Mouse (Mus musculus): Measurements from ENCODE around the gene Adgrl4. TPM values are rescaled to one million over a fixed set of nuclear protein-coding genes. Genes with fewer than 3 reads are reported as not detected.

Gene Adgrl4
- polyA plus RNA-seq, 2 experiments: 5.0 to 6.4 TPM

GRCm38 (mm10) chr3:151431507-151431906 is 6.2 kb upstream of the Adgrl4 start:
- WGBS: 78% methylated on average over 2 of the region's 2 CpGs
- Histone ChIP-seq H3K4me2 (replicated peaks; ENCODE audit: low read depth, low read length, severe bottlenecking) (no peak overlapping the region), H3K4me1 (ENCODE audit: control insufficient read depth, insufficient read depth, low read length) (no peaks in the 10 kb centered on the region), H3K36me3 (ENCODE audit: control insufficient read depth, insufficient read depth, low read length) (no peaks in the 10 kb centered on the region), H3K9me3 (ENCODE audit: control insufficient read depth, low read length) (no peaks in the 10 kb centered on the region), H3K9ac (ENCODE audit: low read depth, low read length, severe bottlenecking) (no peak overlapping the region), H3K4me3 (replicated peaks; ENCODE audit: low read length) (no peak overlapping the region), H3K27ac (replicated peaks; ENCODE audit: low read depth, low read length) (no peak overlapping the region), H3K27me3 (ENCODE audit: control insufficient read depth, insufficient read depth, low read length) (no peaks in the 10 kb centered on the region)
- ATAC-seq (ENCODE audit: low FRiP score, low read depth): no peak
- no peak for TF ChIP-seq POLR2A (IDR thresholded peaks at IDR 0.05; ENCODE audit: borderline replicate concordance, extremely low read depth, insufficient read depth, insufficient read length)
- no peak for DNase-seq (ENCODE audit: low spot score)

- Histone ChIP-seq H3K9me3 (ENCODE audit: control insufficient read depth, low read length) (no peaks in the 10 kb centered on the region), H3K27me3 (ENCODE audit: control insufficient read depth, insufficient read depth, low read length) (no peaks in the 10 kb centered on the region), H3K4me1 (ENCODE audit: control insufficient read depth, insufficient read depth, low read length) (peaks cover 6% of the 10 kb centered on the region), H3K9ac (ENCODE audit: low read depth, low read length, severe bottlenecking) (no peak overlapping the region), H3K36me3 (ENCODE audit: control insufficient read depth, insufficient read depth, low read length) (no peaks in the 10 kb centered on the region), H3K4me2 (replicated peaks; ENCODE audit: low read depth, low read length, severe bottlenecking) (no peak overlapping the region), H3K27ac (replicated peaks; ENCODE audit: low read depth, low read length) (no peak overlapping the region), H3K4me3 (replicated peaks; ENCODE audit: low read length) (no peak overlapping the region)
- DNase-seq (ENCODE audit: low spot score) (no peak), ATAC-seq (ENCODE audit: low FRiP score, low read depth) (no peak)
- 80% methylated on average over 5 of the region's 5 CpGs for WGBS
- no peak for TF ChIP-seq POLR2A (IDR thresholded peaks at IDR 0.05; ENCODE audit: borderline replicate concordance, extremely low read depth, insufficient read depth, insufficient read length)
Observed at GRCm38 (mm10) chr3:151438364-151438763, 677 bp downstream of the Adgrl4 start.

- DNase-seq (ENCODE audit: low spot score) (no peak), ATAC-seq (ENCODE audit: low FRiP score, low read depth) (no peak)
- Histone ChIP-seq H3K4me3 (replicated peaks; ENCODE audit: low read length) (no peak overlapping the region), H3K27me3 (ENCODE audit: control insufficient read depth, insufficient read depth, low read length) (no peaks in the 10 kb centered on the region), H3K27ac (replicated peaks; ENCODE audit: low read depth, low read length) (no peak overlapping the region), H3K9ac (ENCODE audit: low read depth, low read length, severe bottlenecking) (no peak overlapping the region), H3K4me1 (ENCODE audit: control insufficient read depth, insufficient read depth, low read length) (peaks cover 6% of the 10 kb centered on the region), H3K9me3 (ENCODE audit: control insufficient read depth, low read length) (no peaks in the 10 kb centered on the region), H3K4me2 (replicated peaks; ENCODE audit: low read depth, low read length, severe bottlenecking) (no peak overlapping the region), H3K36me3 (ENCODE audit: control insufficient read depth, insufficient read depth, low read length) (no peaks in the 10 kb centered on the region)
- 54% methylated on average over 2 of the region's 2 CpGs for WGBS
- no peak for TF ChIP-seq POLR2A (IDR thresholded peaks at IDR 0.05; ENCODE audit: borderline replicate concordance, extremely low read depth, insufficient read depth, insufficient read length)
Observed at GRCm38 (mm10) chr3:151439976-151440375, 2.3 kb downstream of the Adgrl4 start.

GRCm38 (mm10) chr3:151442026-151442425 is 4.3 kb downstream of the Adgrl4 start:
- Histone ChIP-seq H3K36me3 (ENCODE audit: control insufficient read depth, insufficient read depth, low read length) (no peaks in the 10 kb centered on the region), H3K4me1 (ENCODE audit: control insufficient read depth, insufficient read depth, low read length) (peaks cover 6% of the 10 kb centered on the region), H3K4me2 (replicated peaks; ENCODE audit: low read depth, low read length, severe bottlenecking) (no peak overlapping the region), H3K27ac (replicated peaks; ENCODE audit: low read depth, low read length) (no peak overlapping the region), H3K27me3 (ENCODE audit: control insufficient read depth, insufficient read depth, low read length) (no peaks in the 10 kb centered on the region), H3K9me3 (ENCODE audit: control insufficient read depth, low read length) (no peaks in the 10 kb centered on the region), H3K4me3 (replicated peaks; ENCODE audit: low read length) (no peak overlapping the region), H3K9ac (ENCODE audit: low read depth, low read length, severe bottlenecking) (no peak overlapping the region)
- TF ChIP-seq POLR2A (IDR thresholded peaks at IDR 0.05; ENCODE audit: borderline replicate concordance, extremely low read depth, insufficient read depth, insufficient read length): no peak
- no peak for DNase-seq (ENCODE audit: low spot score)
- no peak for ATAC-seq (ENCODE audit: low FRiP score, low read depth)
- WGBS: 90% methylated on average over 2 of the region's 2 CpGs

- no peak for TF ChIP-seq POLR2A (IDR thresholded peaks at IDR 0.05; ENCODE audit: borderline replicate concordance, extremely low read depth, insufficient read depth, insufficient read length)
- ATAC-seq (ENCODE audit: low FRiP score, low read depth): no peak
- H3K4me1 ChIP-seq (ENCODE audit: control insufficient read depth, insufficient read depth, low read length): no peaks in the 10 kb centered on the region
- no peaks in the 10 kb centered on the region for H3K9me3 ChIP-seq (ENCODE audit: control insufficient read depth, low read length)
- no peaks in the 10 kb centered on the region for H3K36me3 ChIP-seq (ENCODE audit: control insufficient read depth, insufficient read depth, low read length)
- H3K9ac ChIP-seq (ENCODE audit: low read depth, low read length, severe bottlenecking): no peak overlapping the region
- H3K27ac ChIP-seq (replicated peaks; ENCODE audit: low read depth, low read length): no peak overlapping the region
- 83% methylated on average over 5 of the region's 5 CpGs for WGBS
- H3K4me2 ChIP-seq (replicated peaks; ENCODE audit: low read depth, low read length, severe bottlenecking): no peak overlapping the region
- H3K4me3 ChIP-seq (replicated peaks; ENCODE audit: low read length): no peak overlapping the region
- DNase-seq (ENCODE audit: low spot score): no peak
- no peaks in the 10 kb centered on the region for H3K27me3 ChIP-seq (ENCODE audit: control insufficient read depth, insufficient read depth, low read length)
Observed at GRCm38 (mm10) chr3:151443486-151443885, 5.8 kb downstream of the Adgrl4 start.

GRCm38 (mm10) chr3:151444284-151444683 is 6.6 kb downstream of the Adgrl4 start:
- ATAC-seq (ENCODE audit: low FRiP score, low read depth) (no peak), DNase-seq (ENCODE audit: low spot score) (no peak)
- 88% methylated on average over 4 of the region's 4 CpGs for WGBS
- no peak for TF ChIP-seq POLR2A (IDR thresholded peaks at IDR 0.05; ENCODE audit: borderline replicate concordance, extremely low read depth, insufficient read depth, insufficient read length)
- H3K4me1 ChIP-seq (ENCODE audit: control insufficient read depth, insufficient read depth, low read length): no peaks in the 10 kb centered on the region
- H3K4me2 ChIP-seq (replicated peaks; ENCODE audit: low read depth, low read length, severe bottlenecking): no peak overlapping the region
- no peaks in the 10 kb centered on the region for H3K9me3 ChIP-seq (ENCODE audit: control insufficient read depth, low read length)
- H3K27ac ChIP-seq (replicated peaks; ENCODE audit: low read depth, low read length): no peak overlapping the region
- H3K4me3 ChIP-seq (replicated peaks; ENCODE audit: low read length): no peak overlapping the region
- H3K36me3 ChIP-seq (ENCODE audit: control insufficient read depth, insufficient read depth, low read length): no peaks in the 10 kb centered on the region
- H3K27me3 ChIP-seq (ENCODE audit: control insufficient read depth, insufficient read depth, low read length): no peaks in the 10 kb centered on the region
- H3K9ac ChIP-seq (ENCODE audit: low read depth, low read length, severe bottlenecking): no peak overlapping the region
